Mouse (Mus musculus) G1E (cell line): ENCODE measurements around the gene Bmf. TPM values are rescaled to one million over a fixed set of nuclear protein-coding genes. Genes with fewer than 3 reads are reported as not detected.

Source experiments
- ATAC-seq: 2 replicates; pipeline ENCODE4 v1.8.0; 2016; ENCODE audit warnings: mild to moderate bottlenecking; ENCODE audit not compliant: insufficient number of reproducible peaks, poor library complexity, low FRiP score, severe bottlenecking; ENCODE audit errors: extremely low read depth
- DNase-seq: peaks from one replicate; pipeline ENCODE4 v3.0.0; 2012; ENCODE audit warnings: low spot score
- H3K27me3 ChIP-seq: 2 replicates; pipeline ENCODE4 v1.6.1; 2012; ENCODE audit warnings: mild to moderate bottlenecking, low read length, inconsistent platforms; ENCODE audit not compliant: insufficient read depth
- H3K36me3 ChIP-seq: replicated peaks from 2 replicates; pipeline ENCODE3; 2012; ENCODE audit warnings: mild to moderate bottlenecking, inconsistent platforms
- H3K4me1 ChIP-seq: 2 replicates; pipeline ENCODE4 v1.6.1; 2012; ENCODE audit warnings: low read depth, low read length, inconsistent platforms, mixed read lengths; ENCODE audit not compliant: insufficient read depth
- H3K4me3 ChIP-seq: 2 replicates; pipeline ENCODE4 v1.5.1; 2012; ENCODE audit warnings: low read depth, mild to moderate bottlenecking, inconsistent platforms, low read length, moderate library complexity, mixed read lengths
- H3K9me3 ChIP-seq: replicated peaks from 2 replicates; pipeline ENCODE4 v1.6.1; 2012; ENCODE audit warnings: inconsistent platforms
- CTCF ChIP-seq: IDR thresholded peaks from 2 replicates; pipeline ENCODE4 v1.5.1; 2012; ENCODE audit warnings: low read depth, low read length, inconsistent platforms, mixed read lengths
- GATA1 ChIP-seq: IDR thresholded peaks from 2 replicates; pipeline ENCODE4 v1.6.1; 2012; ENCODE audit warnings: borderline replicate concordance, low read length, inconsistent platforms, mixed read lengths
- GATA2 ChIP-seq: IDR thresholded peaks from 2 replicates; pipeline ENCODE4 v1.6.1; 2012; ENCODE audit warnings: low read depth, low read length, inconsistent platforms, borderline replicate concordance
- POLR2AphosphoS5 ChIP-seq: IDR thresholded peaks from 2 replicates; pipeline ENCODE4 v1.6.1; 2012; ENCODE audit warnings: low read depth, low read length, inconsistent platforms; ENCODE audit not compliant: insufficient replicate concordance
- TAL1 ChIP-seq: conservative IDR thresholded peaks from 2 replicates; pipeline ENCODE4 v1.6.1; 2012; ENCODE audit warnings: low read depth, low read length, inconsistent platforms, mixed read lengths
- polyA plus RNA-seq: library from polyadenylated mRNA; stranded (reverse); fragments of >175 nt; gene quantifications from 2 replicates; pipeline ENCODE4 v1.2.3, GENCODE M21; 2012
- total RNA-seq, 2 experiments: library from RNA; stranded (forward) in 1 of 2; stranded (reverse) in 1 of 2; fragments of 200-1000 nt in 1 of 2; fragments of >200 nt in 1 of 2; fragmentation: Nextera tagmentation in 1 of 2; gene quantifications; 2 replicates each; pipeline ENCODE4 v1.2.3; 2014 to 2017

The Bmf gene
- total and polyA plus RNA-seq, 3 experiments = 0.16 TPM; not detected in 2

DNA sequence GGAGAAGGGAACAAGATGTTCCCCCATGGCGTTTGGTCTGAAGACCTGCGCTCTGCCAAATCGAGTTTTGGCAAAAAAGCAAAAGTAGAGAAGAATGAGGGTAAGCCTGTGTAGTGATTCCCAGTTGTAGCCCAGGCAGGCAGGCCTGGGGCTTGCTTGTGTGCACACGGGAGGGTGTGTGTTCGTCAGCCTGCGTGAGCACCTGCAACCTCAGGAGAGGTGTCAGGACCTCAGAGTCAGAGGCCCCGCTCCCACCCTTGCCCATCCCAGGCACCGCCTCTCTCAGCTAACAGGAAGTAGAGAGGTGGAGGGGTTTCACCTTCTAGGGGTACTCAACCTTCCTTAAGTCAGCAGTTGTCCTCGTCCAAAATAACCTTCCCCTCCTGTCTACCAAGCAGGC is 54.5 kb downstream of the Bmf start:
- H3K27me3 ChIP-seq = peaks cover 33% of the 10 kb centered on the region
- H3K4me1 ChIP-seq = peaks cover 6% of the 10 kb centered on the region; the same call in 1 of the 2 replicates
- no peak overlapping the region for H3K4me3 ChIP-seq
- ATAC-seq = no peak
- H3K36me3 ChIP-seq = no peaks in the 10 kb centered on the region
- H3K9me3 ChIP-seq = no peaks in the 10 kb centered on the region
- no peak for DNase-seq
- no peak for TF ChIP-seq TAL1
- no peak for TF ChIP-seq GATA2
- no peak for TF ChIP-seq GATA1
- TF ChIP-seq CTCF = no peak
- no peak for TF ChIP-seq POLR2AphosphoS5

DNA sequence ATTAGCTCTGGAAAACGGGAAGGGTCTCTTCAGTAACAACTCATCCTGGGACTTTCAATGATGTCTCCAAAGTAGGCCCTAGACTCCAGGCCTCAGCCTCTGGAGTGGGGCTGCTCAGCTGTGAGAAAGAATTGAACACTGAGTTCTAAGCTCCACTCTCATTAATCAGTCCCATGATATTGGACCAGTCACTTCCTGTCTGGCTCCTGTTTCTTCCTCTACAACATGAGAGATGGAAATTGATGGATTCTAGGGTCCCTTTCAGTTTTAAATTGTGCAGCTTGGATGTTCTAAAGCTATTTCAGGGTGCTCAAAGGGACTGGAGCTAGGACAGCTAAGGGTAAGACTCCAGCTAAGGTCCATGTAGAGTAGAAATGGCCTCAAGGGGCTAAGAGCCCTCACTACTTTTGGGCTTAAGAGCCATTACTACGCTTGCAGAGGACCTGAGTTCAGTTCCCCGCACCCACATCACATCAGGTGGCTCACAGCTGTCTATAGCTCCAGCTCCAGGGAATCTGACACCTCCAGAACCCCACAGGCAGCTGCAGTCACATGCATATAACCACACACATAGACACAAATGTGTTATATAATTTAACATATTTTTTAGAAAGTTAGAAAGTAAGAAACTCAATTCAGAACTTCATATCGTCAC is 57.6 kb downstream of the Bmf start:
- Histone ChIP-seq H3K4me3 (no peak overlapping the region), H3K36me3 (no peaks in the 10 kb centered on the region), H3K27me3 (peaks cover 32% of the 10 kb centered on the region), H3K4me1 (peaks cover 6% of the 10 kb centered on the region; the same call in 1 of the 2 replicates), H3K9me3 (no peaks in the 10 kb centered on the region)
- TF ChIP-seq TAL1 = no peak
- no peak for TF ChIP-seq GATA2
- no peak for TF ChIP-seq CTCF
- no peak for TF ChIP-seq GATA1
- TF ChIP-seq POLR2AphosphoS5 = no peak
- no peak for DNase-seq
- ATAC-seq = no peak

DNA sequence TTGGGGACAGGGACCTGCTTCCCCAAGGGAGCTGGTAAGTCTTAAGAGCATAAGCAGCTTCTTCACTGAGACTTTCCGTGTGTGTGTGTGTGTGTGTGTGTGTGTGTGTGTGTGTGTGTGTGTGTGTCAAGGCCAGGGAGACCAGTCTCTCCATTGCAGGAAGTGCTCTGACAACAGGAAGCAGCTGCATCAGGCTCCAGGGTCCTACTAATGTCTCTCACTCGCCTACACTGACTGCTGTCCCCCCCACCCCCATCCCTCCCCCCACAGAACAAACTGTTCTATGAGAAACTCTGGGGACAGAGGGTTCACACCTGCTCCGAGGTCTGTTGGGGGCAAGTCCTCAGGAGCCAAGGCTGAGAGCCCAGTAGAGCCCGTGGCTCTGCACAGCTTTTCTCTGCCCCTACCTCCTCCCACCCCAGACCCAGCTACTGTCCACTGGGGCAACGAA is 58.2 kb downstream of the Bmf start:
- Histone ChIP-seq H3K4me3 (no peak overlapping the region), H3K9me3 (no peaks in the 10 kb centered on the region), H3K4me1 (peaks cover 6% of the 10 kb centered on the region; the same call in 1 of the 2 replicates), H3K27me3 (peaks cover 29% of the 10 kb centered on the region), H3K36me3 (no peaks in the 10 kb centered on the region)
- ATAC-seq = no peak; the same call in 1 of the 2 replicates
- DNase-seq = no peak
- TF ChIP-seq POLR2AphosphoS5 (no peak), TAL1 (no peak), GATA1 (no peak), CTCF (no peak), GATA2 (no peak)

DNA sequence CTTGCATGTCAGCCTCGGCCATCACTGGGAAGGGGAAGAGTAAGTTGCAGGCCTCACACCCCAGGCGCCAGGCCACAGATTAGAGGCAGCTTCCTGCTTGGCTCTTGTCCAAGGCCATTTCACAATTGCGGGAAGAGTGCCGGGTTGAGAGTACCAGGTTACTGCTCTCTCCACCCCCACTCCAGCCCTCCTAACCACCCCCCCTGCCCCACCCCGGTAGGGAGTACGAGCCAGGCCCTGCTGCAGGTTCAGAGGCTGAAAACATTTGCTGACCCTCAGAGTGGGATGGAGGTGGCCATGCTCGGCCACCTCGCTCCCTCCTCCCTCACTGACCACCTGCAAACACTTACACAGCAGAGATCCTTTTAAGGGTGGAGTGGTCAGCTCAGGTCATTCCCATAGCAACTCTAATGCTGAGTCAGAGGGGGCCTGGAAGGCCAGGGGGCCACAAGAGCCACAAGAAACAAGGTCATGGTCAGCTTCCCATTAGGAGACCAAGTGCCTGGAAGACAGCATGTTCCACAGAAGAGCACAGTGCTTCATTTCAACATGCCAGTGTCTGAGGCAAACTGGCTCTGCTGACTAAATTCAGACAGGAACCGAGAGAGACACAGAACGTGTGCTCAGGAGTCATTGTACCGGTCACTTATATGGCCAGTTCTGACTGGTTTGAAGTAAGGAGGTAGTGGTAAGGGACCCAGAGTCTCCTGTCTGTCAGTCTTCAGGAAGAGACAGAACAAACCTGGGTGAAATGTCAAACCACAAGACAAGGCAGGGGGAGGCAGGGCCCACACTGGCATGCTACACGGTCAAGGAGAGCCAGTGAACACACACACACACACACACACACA is 59.0 kb downstream of the Bmf start:
- Histone ChIP-seq H3K27me3 (peaks cover 27% of the 10 kb centered on the region), H3K4me1 (peaks cover 13% of the 10 kb centered on the region), H3K4me3 (no peak overlapping the region), H3K9me3 (no peaks in the 10 kb centered on the region), H3K36me3 (no peaks in the 10 kb centered on the region)
- ATAC-seq (no peak), DNase-seq (no peak)
- TF ChIP-seq TAL1 (no peak), CTCF (no peak), POLR2AphosphoS5 (no peak), GATA1 (no peak), GATA2 (no peak)

DNA sequence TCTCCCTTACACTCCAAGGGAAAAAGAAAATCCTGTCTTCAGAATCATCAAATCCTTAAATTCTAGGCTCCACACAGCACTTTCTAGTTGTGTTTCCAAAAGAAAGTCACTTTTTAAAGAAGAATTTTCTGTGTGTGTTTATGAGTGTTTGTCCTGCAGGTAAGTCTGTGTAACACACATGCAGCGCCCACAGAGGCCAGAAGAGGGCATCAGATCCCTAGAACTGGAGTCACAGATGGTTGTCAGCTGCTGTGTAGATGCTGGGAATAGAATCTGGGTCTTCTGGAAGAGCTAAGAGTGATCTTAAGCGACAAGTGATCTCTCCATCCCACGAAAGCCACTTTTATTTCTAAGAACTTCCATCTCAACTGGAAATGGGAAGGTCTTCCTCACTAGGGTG is 61.7 kb downstream of the Bmf start:
- Histone ChIP-seq H3K36me3 (no peaks in the 10 kb centered on the region), H3K4me3 (no peak overlapping the region), H3K4me1 (peaks cover 13% of the 10 kb centered on the region), H3K9me3 (no peaks in the 10 kb centered on the region), H3K27me3 (peaks cover 33% of the 10 kb centered on the region)
- TF ChIP-seq GATA2 = no peak
- no peak for TF ChIP-seq TAL1
- no peak for TF ChIP-seq CTCF
- DNase-seq (no peak), ATAC-seq (no peak)

DNA sequence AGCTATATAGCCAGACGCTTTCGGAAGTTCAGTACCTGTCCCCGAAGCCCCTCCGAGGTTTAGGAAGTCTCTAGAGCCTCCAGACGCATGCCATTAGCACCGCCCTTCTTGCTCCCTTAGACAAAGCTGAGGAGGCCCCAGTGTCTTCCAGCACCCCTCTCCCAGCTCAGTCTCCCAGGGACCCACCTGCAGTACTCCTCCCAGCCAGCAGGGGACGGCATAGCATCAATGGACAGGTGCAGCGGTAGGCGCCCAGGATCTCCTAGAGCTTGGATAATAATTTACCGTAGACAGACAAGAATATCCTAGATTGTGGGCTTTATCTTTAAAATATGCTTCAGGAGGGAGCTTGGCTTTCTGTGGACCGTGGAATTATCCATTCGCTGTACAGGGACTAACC is 62.6 kb downstream of the Bmf start:
- DNase-seq = peak; percentile 34
- Histone ChIP-seq H3K36me3 (no peaks in the 10 kb centered on the region), H3K27me3 (peaks cover 32% of the 10 kb centered on the region), H3K4me3 (no peak overlapping the region), H3K4me1 (peaks cover 13% of the 10 kb centered on the region), H3K9me3 (no peaks in the 10 kb centered on the region)
- TF ChIP-seq CTCF (peak; percentile 98), GATA1 (no peak)
- ATAC-seq = peak; percentile 29
